Mouse (Mus musculus) ZHBTc4 (cell line): ENCODE measurements at regions not wholly inside any gene's neighbourhood (a gene's known extent, or its start where the extent isn't known, plus 50 kb on each side); places are given as distances from the start of the nearest gene placed in this dataset.
"Not testable (repeated sequence)": the region's sequence is repeated elsewhere in the genome, so short reads cannot be mapped to it uniquely, and the experiment has no call there.

Experiments used
- DNase-seq: peaks from one replicate; pipeline ENCODE4 v3.0.0-alpha.2; 2011; ENCODE audit warnings: low read depth, low spot score

DNA sequence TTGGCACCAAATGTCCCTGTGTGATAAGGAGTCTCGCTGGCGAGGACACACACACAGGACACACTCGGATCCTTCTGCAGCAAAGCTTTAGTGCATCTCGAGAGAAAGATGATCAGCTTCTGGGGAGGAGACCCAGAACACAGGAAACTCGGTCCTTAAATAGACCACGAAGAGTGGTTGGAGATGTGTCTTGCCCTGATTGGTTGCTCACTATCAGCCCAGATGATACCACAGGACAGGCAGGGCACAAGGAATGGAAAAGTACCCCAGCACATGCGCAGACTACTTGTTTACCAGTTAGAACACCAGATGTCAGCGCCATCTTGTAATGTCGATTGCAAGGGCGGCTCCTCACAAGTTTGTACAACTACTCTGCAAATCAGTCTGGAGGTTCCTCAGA, 108.0 kb upstream of the Peg12 start:
- DNase-seq, result not testable (repeated sequence)

DNA sequence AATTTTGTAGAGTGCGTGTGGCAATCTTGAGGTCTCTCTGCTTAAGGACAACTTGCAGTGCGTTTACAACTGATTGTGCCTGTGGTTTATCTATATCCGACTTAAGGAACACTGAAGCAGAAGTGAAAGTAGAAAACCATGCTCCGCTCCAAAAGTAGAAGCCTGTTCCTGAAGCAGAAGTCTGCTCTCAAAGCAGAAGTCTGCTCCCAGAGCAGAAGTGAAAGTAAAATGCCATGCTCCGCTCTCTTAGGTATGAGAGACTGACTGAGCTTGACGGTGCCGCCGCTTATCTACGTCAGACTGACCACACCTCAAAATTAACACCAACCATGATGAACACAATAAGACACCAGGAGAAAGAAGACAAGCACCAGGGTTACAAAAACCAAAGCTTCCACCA, 107.4 kb upstream of the Peg12 start:
- DNase-seq, result no peak

- DNase-seq, result peak; percentile 13
Measured at GRCm38 (mm10) chr7:62542187-62542586, 77.9 kb upstream of the Peg12 start.
